Mouse (Mus musculus) macrophage (primary cell): ENCODE results near the gene Tcf19. TPM values are rescaled to one million over a fixed set of nuclear protein-coding genes. Genes with fewer than 3 reads are reported as not detected.
"Not testable (repeated sequence)": the region's sequence is repeated elsewhere in the genome, so short reads cannot be mapped to it uniquely, and the experiment has no call there.

Experiments
- H3K27ac ChIP-seq: fragments of 350-480 bp; formaldehyde crosslinking; 2 replicates; pipeline ENCODE4 v1.9.0; 2021
- H3K36me3 ChIP-seq: fragments of 350-480 bp; formaldehyde crosslinking; 2 replicates; pipeline ENCODE4 v1.9.0; 2021; ENCODE audit errors: inconsistent target
- H3K4me3 ChIP-seq: fragments of 350-480 bp; formaldehyde crosslinking; 2 replicates; pipeline ENCODE4 v1.9.0; 2021; ENCODE audit errors: inconsistent target
- H3K79me2 ChIP-seq: fragments of 350-480 bp; formaldehyde crosslinking; 2 replicates; pipeline ENCODE4 v1.9.0; 2021; ENCODE audit errors: inconsistent target
- WGBS: methylation state at CpG from one replicate; pipeline ENCODE4 v1.1.7; 2026; ENCODE audit warnings: inconsistent platforms; ENCODE audit not compliant: missing documents; 5-methylcytosine and 5-hydroxymethylcytosine counted together
- polyA plus RNA-seq: library from polyadenylated mRNA; stranded (reverse); fragments of 250-400 nt; gene quantifications from 3 replicates; pipeline ENCODE4 v1.2.4, GENCODE M21; 2018; ENCODE audit warnings: inconsistent platforms

The Tcf19 gene
- polyA plus RNA-seq, 1 experiment from 2014 or later: 3.0 TPM

GRCm38 (mm10) chr17:35485702-35486101, 30.9 kb downstream of the Tcf19 start:
- H3K4me3 ChIP-seq: no peak overlapping the region
- 38% methylated on average over 4 of the region's 4 CpGs for WGBS

GRCm38 (mm10) chr17:35484066-35484465, 32.6 kb downstream of the Tcf19 start:
- Histone ChIP-seq H3K36me3 (no peaks in the 10 kb centered on the region), H3K27ac (no peak overlapping the region), H3K79me2 (no peaks in the 10 kb centered on the region), H3K4me3 (no peak overlapping the region)
- 5% methylated on average over 9 of the region's 9 CpGs for WGBS

More at GRCm38 (mm10) chr17:35485702-35486101, 30.9 kb downstream of the Tcf19 start:
- Histone ChIP-seq H3K36me3 (no peaks in the 10 kb centered on the region), H3K79me2 (no peaks in the 10 kb centered on the region), H3K27ac (no peak overlapping the region)

DNA sequence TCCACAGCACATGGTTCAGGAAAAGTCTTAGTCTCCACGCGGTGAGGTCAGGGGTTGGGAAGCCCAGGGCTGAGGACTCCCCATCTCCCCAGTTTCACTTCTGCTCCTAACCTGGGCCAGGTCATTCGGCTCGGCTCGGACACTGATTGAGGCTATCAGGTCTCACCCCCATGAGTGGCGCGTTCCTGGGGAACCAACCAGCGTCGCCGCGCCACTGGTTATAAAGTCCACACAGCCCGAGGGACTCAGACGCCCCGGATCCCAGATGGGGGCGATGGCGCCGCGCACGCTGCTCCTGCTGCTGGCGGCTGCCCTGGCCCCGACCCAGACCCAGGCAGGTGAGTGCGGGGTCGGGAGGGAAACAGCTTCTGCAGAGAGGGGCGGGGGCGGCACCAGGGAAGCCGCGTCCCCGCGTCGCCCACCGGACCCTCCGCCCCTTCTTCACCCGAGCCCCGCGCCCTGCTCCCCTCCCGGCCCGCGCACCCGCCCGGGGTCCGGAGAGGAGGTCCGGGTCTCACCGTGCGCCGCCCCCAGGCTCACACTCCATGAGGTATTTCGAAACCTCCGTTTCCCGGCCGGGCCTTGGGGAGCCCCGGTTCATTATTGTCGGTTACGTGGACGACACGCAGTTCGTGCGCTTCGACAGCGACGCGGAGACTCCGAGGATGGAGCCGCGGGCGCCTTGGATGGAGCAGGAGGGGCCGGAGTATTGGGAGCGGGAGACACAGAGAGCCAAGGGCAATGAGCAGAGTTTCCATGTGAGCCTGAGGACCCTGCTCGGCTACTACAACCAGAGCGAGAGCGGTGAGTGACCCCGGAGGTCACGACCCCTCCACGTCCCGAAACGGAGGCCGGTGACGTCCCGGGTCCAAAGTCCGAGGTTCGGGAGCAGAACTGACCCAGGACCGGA, 46.5 kb downstream of the Tcf19 start, which contains the start of gene H2-Q10:
H2-Q10 (plus strand) TSS at position 248 of the 910 bp plus-strand sequence.
- H3K27ac ChIP-seq: no peak within 1 kb of the TSS
- H3K4me3 ChIP-seq: no peak within 1 kb of the TSS
- no peaks in the 10 kb centered on the region for H3K36me3 ChIP-seq
- H3K79me2 ChIP-seq: no peaks in the 10 kb centered on the region
- WGBS: 5% methylated on average over 80 of the region's 80 CpGs

DNA sequence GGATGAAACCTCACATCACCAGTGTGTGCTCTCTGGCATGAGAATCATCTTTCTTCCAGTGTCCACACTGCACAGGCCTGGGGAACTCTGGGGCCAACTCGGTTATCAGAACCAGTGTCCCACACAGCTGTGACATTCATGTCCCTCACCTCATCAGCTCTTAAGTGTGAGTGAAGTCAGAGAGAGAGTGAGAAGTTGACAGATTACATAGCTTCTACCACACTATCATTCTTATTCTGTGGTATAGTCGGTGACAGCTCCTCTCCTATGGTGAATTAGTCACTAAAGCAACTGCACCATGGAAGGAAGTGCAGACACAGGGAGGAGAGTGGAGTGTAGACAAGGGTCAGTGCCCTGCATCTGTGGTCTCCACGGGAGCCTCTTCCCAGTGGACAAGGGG, 47.7 kb downstream of the Tcf19 start:
- H3K36me3 ChIP-seq, H3K79me2 ChIP-seq, H3K27ac ChIP-seq, H3K4me3 ChIP-seq: not testable (repeated sequence)
- WGBS: 38% methylated on average over 3 of the region's 3 CpGs

DNA sequence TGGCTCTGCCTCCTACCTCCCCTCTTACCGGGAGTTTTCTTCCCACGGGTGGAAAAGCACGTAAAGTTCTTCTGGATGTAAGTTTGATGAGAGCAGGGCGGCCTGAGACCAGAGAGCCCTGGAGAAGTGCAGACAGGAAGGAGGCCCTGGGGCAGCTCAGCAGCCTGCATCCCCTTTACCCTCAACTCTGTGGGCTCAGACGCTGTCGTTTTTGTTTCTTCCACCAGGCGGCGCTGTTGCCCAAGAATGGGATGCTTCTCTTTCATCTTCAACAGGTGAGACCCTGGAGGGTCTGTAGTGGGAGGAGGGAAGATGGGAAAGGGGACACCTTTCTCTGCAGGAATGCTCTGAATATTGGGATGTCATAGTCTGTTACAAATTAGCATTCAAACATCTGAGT, 51.0 kb downstream of the Tcf19 start:
- whole genome bisulfite sequencing: 4% methylated on average over 8 of the region's 8 CpGs
- not testable (repeated sequence) for H3K79me2 ChIP-seq, H3K36me3 ChIP-seq, H3K27ac ChIP-seq, H3K4me3 ChIP-seq

Other genes with a start within 250 kb of the Tcf19 start
- not detected in 3 replicates for gene H2-Q1, start 196.4 kb downstream of the Tcf19 start, polyA plus RNA-seq
- gene H2-Q2, start 174.6 kb downstream of the Tcf19 start, polyA plus RNA-seq: not detected in 3 replicates
- 54.4 to 151 TPM (median 62.1 TPM) in 3 replicates for gene H2-Q4, start 137.2 kb downstream of the Tcf19 start, polyA plus RNA-seq
- gene H2-Q6, start 92.0 kb downstream of the Tcf19 start, polyA plus RNA-seq: 6.1 to 11.8 TPM (median 9.4 TPM) in 3 replicates
- gene H2-Q7, start 77.7 kb downstream of the Tcf19 start, polyA plus RNA-seq: 9.6 to 18.4 TPM (median 13.1 TPM) in 3 replicates
- 0.07 to 0.35 TPM in 2 of 3 replicates, not detected in the other for gene H2-Q10, start 46.7 kb downstream of the Tcf19 start, polyA plus RNA-seq
- gene Pou5f1, start 10.8 kb downstream of the Tcf19 start, polyA plus RNA-seq: not detected in 3 replicates
- gene Cchcr1, start 276 bp upstream of the Tcf19 start, polyA plus RNA-seq: 1.3 to 3.3 TPM (median 2.1 TPM) in 3 replicates
- not detected in 3 replicates for gene Psors1c2, start 16.4 kb upstream of the Tcf19 start, polyA plus RNA-seq
- not detected in 3 replicates for gene Cdsn, start 35.3 kb upstream of the Tcf19 start, polyA plus RNA-seq
- not detected in 3 replicates for gene 2300002M23Rik, start 50.6 kb upstream of the Tcf19 start, polyA plus RNA-seq
- not detected in 3 replicates for gene Sfta2, start 84.7 kb upstream of the Tcf19 start, polyA plus RNA-seq
- gene Gm9573, start 109.8 kb upstream of the Tcf19 start, polyA plus RNA-seq: not detected in 3 replicates
- not detected in 3 replicates for gene Mucl3, start 126.9 kb upstream of the Tcf19 start, polyA plus RNA-seq
- gene Vars2, start 150.8 kb upstream of the Tcf19 start, polyA plus RNA-seq: 3.5 to 5.8 TPM (median 4.5 TPM) in 3 replicates
- gene Gtf2h4, start 156.9 kb upstream of the Tcf19 start, polyA plus RNA-seq: 6.2 to 17.0 TPM (median 10.0 TPM) in 3 replicates
- gene Ddr1, start 187.8 kb upstream of the Tcf19 start, polyA plus RNA-seq: 0.27 to 0.42 TPM in 2 of 3 replicates, not detected in the other